Mouse (Mus musculus): Measurements from ENCODE around the gene Il1rl2.
"Not testable (repeated sequence)": the region's sequence is repeated elsewhere in the genome, so short reads cannot be mapped to it uniquely, and the experiment has no call there.

Gene Il1rl2

DNA sequence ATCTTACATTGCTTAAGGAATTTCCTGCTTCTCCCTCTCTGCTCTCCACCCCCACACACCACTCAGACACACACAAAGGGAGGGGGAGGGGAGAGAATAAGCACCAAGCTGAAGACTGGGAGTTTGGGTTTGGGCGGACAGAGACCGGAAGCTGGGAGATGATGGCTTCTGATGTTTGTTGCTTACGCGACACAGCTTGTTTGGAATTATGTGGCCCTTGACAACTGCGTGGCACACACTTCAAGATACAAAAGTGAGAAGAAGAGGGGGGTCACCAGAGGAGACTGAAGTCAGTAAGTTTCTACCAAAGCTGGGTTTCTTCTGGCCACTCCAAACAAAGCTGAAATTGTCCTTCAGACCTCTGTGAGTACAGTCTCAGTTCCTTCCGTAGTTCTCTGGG, at the start of gene Il1rl2:
Gene Il1rl2 (plus strand): TSS at position 154 of the 400 bp plus-strand sequence.
- no peak for DNase-seq

DNA sequence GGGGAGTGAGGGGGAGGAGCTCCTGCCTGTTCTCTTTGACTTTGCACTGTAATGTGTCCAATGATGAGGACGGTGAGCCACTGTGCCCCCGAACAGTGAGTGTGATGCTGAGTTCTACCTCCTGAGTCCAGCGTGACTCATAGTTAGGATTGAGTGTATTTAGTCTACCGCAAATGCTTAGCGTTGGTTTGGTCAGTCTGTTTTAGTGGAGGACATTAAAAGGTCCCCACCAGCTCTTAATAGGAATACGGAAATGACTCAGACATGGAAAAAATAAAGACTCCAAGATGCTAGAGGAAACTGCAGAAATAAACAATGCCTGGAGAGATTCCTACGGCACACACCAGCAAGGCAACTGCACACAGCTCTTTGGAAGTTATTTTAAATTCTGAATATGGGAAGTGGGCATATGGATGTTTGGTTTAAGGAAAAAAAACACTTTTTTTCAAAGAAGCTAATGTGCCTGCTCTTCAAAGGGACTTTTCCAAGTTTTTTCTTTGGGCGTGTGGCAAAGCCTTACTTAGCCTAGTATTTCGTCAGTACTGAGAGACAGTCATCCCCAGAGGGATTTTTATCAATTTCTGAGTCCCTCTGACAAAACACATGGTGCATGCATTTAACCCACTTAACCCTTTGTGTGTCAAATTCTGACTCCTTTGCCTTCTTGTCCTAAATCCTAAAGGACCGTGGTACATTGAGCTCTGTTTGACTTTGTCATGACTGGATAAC, 49.0 kb upstream of the Il1rl2 start:
- no peak for DNase-seq

DNA sequence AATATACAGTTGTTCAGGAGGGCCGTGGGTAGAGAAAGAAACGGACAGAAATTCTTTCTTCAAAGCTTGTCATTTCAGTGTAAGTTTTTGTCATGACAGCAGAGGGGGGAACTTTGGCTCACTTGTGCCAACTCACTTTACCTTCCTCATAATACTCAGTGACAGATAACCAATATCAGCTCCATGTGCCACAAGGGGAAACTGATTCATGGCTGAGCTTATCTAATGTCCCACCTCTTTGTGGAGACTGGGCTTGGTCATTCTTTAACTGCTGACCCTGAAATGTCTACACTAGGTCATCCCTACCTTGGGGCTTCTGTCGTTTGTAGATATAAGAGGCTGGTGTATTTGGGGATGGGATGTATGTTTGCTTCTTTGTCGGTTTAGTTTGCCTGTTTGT, 46.5 kb upstream of the Il1rl2 start:
- no peak for DNase-seq

DNA sequence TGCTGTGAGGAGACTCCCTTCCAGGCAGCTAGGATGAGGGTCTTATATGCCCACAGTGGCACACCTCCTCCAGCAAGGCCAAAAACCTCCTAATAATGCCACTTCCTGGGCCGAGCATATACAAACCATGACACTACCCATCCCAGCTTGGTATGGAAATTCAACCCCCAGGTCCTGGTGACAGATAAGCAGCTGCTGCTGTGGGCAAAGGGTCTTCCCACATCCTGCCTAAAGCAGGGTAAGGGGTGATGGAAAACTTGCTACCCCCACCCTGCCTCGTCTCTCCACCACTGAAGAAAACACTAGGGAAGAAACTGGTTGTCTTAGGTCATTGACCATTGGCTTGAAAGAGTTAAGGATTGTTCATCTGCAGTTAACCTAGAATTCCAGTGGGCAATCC, 45.7 kb upstream of the Il1rl2 start:
- no peak for DNase-seq

DNA sequence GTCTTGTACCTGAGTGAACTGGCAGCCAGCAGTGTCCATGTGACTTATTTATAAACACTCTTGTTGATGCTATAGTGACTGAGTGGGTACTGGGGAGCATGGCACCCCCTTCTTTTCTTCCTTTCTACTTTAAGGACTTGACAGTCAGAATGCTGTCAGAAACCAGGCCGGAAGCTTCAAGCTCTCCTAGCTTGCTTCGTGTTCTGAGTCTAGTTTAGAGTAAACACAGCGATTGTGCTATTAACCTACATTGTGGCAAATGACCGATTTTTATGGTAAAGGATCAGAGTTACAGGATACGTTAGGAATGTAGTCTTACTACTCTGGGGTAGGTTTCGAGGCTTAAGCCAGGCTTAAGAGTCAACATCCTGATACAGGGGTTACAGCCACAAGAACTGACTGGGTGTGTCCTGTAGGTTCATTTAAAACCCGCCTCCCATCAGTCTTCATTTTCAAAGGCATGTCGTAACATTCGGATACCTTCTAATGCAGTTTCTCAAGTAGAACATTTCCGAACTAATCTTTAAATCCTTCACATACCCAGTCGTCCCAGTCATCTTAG, 45.1 kb upstream of the Il1rl2 start:
- no peak for DNase-seq

DNA sequence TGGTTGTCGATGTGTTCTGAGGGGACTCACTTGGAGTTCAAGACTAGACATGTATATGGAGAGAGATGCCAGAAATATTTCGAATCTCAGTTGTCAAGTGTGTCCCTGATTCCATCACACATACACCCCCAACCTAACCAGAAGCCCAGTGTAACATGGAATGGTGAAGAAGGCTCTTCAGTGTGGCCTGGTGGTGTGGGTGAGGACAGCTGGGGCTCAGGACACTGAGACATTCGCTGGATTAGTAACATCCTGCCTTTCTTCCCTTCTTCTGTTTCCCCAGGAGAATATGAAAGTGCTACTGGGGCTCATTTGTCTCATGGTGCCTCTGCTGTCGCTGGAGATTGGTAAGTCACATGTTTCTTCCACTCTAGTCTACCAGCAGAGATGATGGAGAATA, 42.5 kb upstream of the Il1rl2 start:
- no peak for DNase-seq

DNA sequence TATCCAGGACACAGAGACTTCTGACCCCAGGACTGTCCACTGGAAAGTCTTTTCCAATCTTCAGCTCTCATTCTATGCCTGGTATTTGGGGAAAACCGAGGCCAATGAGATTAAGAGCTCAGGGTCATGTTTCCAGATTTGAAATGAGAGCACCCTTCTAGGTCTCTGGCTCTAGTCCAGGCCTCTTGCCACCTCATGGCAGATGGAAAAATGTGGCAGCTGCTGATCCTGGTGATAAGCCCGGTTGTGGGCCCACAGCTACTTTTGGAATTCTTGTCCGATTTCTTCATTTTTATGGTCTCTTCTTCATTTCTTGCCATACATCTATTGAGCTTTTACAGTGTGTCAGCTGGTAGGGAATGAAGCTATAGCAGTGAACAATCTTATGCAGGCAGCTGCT, 42.0 kb upstream of the Il1rl2 start:
- DNase-seq: peak; percentile 45 to 62

DNA sequence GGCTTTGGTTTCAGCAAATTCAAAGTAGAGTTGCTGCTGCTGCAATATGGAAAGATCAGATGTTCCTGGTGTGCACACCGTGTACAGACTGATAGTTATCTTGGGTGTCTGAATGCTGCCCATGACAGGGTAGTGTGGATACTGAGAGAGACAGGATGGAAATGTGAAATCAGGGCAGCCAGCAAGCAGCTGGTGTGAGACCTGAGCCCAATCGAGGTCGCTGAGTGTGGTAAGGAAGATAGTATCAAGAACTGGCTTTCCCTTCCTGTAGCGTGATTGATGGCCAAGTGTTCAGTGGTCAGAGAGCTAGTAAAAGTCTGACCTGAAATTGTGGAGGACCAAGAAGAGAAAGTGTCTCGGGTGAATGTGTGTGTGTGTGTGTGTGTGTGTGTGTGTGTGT, 40.4 kb upstream of the Il1rl2 start:
- DNase-seq: no peak

DNA sequence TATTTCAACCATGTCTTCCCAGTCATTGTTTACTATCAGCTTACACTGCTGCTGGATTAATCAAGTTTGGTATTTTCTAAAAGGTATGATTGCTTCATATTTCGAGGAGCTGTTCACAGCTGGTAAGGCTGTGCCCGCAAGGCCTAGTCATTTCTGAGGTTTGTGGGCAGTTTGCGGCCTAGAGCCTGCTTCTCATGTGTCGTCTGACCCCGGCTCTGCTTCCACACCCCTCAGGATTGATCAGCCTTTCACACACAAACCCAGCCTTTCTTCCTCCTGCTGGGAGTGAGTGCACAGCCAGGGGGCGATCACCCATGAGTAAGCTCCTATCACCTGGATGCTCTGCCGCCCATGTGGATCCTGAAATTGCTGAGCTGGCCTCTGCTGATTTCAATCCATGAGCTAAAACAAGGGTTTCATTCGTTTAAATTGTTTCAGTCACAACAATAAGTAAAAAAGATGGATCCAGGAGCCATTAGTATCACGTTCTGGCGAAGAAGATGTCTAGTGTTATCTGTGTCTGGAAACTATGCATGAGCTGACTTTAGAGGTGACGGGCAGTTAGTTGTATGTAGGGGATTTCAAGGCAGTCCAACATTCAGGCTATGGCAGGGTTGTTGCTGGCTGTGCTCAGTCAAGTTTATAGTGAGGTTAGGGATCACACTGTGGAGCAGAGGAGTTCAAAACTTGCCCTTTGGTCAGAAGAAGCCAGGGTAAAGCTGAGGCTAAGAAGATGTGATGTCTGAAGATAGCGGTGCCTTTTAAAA, 33.7 kb upstream of the Il1rl2 start:
- DNase-seq: no peak

DNA sequence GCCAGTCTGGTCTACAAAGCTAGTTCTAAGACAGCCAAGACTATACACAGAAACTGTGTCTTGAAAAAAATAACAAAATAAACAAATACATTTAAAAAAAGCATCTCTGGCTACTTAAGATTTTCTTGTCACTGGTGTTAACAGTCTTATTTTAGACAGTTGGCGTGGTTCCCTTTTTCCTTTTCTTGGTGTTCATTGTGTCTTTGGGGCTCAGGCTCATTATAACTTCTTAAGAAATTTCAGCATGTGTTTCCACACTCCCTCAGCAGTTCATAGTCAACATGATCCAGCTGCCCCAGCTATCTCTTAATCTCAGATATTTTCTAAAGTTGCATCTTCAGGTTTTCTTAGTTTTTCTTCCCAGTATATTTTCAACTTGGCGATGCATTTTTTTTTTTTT, 32.2 kb upstream of the Il1rl2 start:
- no peak for DNase-seq

DNA sequence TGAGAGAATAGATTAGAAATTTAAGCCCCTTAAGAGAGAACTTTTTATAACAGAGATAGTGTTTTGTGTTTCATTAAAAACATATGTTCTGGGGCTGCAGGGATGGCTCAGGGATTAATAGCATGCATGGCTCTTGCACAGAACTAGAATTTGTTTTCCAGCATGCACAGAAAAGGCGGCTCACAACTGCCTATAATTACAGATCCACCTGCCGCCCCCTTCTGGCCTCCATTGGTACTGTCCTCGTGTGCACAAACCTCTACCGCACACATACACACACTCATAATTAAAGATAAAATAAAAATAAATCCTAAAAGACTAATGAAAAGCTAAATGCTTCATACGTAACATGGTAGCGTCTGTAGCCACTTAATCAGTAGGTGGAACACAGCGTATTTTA, 30.5 kb upstream of the Il1rl2 start:
- DNase-seq: peak in 1 of 2 experiments; percentile 9

DNA sequence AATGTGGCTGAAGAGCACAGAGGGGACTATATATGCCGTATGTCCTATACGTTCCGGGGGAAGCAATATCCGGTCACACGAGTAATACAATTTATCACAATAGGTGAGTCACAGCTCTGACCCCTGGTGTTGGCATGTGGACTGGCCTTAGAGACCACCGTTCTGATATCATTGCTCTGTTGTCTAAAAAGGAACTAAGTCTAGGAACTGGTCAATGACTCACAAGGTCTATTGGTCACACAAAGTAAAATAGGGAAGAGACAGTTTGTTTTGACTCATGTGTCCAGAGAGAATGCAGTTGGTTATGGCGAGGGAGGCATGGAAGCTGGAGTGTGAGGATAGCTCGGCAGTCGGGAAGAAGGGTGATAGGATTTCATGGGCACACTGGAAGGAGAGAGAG, 29.6 kb upstream of the Il1rl2 start:
- DNase-seq: no peak

DNA sequence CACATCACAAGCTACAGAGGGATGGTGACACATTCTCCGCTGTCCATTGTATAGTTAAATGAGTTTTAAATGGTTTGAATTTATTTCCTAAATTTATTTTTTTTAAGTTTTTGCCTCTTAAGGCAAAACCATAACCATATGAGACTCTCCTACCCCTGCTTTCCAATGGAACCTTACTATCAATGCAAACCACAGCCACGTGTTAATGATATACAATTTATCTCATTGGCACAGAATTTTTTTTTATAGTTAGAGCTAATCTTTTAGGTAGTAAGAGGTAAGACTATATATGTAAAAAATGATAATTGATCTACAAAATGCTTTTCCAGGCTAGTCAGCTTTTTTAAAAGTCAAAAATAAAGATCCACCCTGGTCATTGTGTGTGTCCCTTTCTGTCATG, 26.4 kb upstream of the Il1rl2 start:
- no peak for DNase-seq

DNA sequence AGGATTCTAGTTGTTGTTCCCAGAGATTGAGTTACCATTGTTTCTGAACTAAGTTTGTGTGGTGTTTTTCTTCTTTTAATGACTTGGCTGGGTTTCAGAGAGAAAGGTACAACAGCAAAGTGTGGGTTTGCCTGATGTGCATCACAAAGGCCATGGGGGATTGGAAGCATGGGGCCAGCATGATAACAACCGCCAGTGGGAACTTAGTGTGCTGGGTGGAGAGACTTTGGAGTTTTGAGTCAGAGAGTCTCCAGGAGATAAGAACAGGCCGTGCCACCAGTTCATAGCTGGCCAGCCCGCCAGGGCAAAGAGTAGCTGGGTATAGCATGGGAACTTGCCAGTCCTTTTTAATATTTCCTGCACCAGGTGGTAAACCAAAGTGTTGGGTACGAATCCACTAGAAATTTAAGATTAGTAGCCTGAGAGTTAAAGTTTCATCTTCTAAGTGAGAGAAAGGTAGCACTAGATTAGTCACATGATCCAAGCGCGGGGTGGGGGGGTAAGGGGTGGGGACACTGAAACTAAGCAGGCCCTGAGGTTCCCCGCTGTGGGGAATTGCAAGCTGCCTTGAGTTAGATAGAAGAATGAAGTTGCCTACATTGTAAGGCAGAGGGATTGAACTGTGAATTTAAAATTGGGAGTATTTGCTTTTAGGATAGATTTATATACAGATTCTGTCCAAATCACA, 21.1 kb upstream of the Il1rl2 start:
- no peak for DNase-seq

DNA sequence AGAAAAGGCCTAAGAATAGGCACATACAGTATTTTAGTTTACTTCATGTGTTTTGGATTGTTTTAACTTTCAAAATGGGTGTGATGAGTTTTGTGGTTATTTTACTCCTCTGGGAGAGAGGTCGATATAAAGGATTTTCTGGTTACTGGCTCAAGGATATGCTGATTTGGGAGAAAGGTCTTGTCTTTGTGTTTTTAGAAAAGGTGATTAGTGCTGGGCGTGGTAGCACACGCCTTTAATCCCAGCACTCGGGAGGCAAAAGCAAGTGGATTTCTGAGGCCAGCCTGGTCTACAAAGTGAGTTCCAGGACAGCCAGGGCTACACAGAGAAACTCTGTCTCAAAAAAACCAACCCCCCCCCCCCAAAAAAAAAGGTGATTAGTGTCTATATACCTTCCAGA, 20.1 kb upstream of the Il1rl2 start:
- DNase-seq: not testable (repeated sequence)

DNA sequence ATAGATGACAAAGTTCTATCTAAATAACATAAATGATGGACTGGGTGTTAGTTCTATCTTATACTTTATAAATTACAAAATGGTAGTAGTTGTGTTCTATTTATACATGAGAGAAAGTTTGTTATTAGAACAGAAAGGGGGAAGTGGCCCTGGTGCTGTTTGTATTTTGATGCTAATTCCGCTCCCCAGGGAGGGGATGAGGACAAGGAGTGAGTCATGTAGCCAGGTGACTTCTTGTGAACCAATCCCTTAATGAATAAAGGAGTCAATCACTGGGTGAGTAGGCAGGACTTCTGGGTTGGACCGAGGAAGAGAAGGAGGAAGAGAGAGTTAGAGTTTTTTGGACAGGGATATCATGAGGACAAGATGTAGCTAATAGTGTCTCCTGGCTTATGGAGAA, 18.3 kb upstream of the Il1rl2 start:
- no peak for DNase-seq

DNA sequence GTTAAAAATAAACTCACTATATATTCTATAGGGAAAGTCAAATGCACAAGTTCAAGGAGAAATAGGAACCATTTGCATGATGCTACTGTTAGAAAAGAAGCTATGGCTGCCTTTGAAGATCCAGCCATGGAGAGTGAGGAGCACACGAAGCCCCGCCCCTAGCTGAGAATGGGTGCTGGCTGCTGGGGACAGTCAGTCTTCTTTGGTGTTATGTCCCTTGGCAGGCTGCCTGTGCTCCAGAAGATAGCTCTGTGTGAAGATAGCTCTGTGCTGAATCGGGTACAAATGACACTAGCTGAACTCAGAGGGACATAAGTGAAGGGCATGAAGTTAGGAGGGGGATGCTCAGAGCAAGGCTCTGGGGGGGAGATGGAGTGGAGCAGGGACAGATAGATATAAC, 13.3 kb upstream of the Il1rl2 start:
- no peak for DNase-seq

DNA sequence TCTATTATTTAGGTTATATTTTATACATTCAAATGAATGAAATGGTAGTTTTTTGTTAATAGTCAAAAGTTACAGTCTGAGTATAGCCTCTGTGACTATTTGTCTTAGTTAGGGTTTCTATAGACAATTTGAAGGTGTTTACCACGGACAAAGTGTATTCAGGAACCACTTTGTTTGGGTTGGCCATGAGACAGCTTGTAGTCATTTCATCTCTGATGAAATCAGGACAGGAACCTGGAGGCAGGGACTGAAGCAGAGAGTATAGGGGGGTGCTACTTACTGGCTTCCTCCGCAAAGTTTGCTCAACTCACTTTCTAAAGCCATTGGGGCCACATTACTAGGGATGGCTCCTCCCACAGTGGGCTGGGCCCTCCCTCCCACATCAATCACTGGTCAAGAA, 12.8 kb upstream of the Il1rl2 start:
- DNase-seq: no peak

DNA sequence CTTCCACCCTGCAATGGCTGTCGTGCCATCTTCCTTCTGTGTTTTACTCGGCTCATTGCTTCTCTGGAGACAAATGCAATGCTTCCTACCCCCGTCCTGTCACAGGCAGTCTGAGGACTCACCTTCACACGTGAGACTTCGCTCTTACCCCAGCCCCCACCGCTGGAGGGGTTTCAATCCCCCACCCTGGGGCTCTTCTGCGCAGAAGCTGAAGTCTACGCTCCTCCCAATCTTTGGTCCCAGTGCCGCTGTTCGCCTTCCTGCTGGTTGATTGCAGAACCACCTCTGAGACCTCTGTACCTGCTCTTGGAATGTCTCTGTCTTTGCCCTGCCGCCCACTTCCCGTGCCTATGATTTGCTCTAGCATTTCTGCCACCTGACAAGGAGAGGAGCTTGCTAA, 10.4 kb upstream of the Il1rl2 start:
- DNase-seq: no peak

DNA sequence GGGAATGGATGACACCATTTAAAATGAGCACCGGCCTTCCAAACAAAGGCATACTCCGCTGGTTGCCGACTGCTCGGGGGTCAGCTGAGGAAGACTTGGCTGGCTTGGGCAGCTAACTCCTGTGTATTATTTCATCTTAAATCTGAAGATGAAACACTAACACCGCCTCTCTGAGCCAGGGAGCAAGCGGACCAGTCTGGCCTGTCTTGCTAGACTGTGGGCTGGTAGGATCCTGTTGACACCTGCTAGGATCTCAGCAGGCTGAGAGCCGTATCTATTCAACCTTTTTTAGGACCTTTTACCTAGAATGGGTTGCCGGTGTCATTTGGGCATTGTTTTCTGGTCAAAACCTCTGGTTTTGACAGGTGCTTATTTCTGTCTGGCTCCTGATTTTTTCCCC, 6.8 kb upstream of the Il1rl2 start:
- DNase-seq: no peak

DNA sequence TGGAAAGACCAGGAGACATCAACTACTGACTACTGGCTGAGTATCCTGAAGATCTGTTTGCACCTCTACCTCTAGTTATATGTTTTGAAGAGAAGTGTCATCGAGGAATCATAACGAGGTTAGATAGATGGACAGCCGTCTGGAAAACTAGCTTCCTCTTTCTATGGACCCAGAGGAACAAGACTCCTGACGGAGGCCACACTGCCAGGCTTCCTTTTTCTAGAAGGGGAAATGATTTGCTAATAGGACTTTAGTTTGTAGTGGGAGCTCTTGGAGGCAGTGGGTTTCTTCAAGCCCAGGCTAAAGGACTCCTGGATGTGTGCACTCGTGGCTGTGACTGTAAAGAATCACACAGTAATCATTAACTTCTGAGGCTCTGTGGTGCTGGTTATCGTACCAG, 2.6 kb upstream of the Il1rl2 start:
- no peak for DNase-seq

DNA sequence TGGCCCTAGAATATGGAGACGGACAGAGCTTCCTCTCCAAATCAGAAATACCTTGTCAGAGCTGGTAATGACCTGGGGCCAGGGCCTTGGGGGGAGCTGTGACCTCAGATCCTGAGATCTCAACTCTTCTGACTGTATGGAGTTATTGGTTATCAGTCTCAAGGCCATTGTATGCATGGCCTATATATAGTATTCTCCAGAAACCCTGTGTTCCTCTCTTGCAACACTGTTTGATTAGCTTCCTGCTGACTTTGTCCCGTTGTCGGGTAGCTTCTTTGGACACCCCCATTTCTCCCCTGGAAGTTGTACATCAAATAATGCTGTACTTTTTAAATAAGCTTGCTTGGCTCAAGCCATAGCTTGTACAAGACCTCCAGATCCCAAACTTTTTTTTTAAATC, 1.9 kb upstream of the Il1rl2 start:
- DNase-seq: no peak

DNA sequence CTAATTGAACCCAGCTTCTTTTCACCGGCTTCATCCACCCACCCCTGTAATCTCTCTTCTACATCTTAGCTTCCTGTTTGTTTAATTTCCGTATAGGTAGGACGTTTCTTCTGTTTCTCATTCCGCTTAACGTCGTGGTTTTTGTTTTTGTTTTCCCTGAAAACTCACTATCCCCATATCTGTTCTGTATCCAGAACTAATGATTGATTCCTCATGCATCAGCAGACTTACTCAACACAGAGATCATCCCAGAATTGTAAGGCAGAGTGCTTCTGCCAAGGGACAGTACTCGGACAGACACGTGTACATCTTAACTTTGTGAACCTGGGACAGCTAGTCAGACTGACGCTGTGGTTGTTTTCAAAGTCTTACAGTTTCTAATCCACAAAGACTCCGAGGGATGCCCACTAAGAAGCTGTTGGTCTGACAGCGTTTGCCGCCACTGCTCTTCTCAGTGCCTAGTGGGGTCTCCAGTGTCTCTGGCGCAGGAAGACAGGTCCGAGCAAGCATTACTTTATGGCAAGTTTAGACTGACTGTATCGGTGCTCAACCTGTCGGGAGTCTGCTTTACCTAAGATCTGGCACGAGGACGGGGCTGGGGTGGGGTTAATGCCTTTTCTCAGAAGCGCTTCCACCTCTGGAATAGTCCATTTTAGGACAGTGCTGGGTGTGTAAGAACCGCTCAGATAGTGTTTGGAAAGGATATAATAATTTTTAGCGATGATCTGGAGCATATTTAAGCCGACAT, 719 bp downstream of the Il1rl2 start:
- DNase-seq: no peak

Measured in cerebellum, postnatal 14 days (tissue).